Mouse (Mus musculus) frontal cortex, postnatal 25 days (tissue): Measurements from ENCODE around the gene Apobec1.
"Not testable (repeated sequence)": the region's sequence is repeated elsewhere in the genome, so short reads cannot be mapped to it uniquely, and the experiment has no call there.

Source experiments
- DNase-seq, 2 experiments: peaks; one replicate each; pipeline ENCODE4 v3.0.0; 2022; ENCODE audit warnings: low spot score in 2 of 2

Apobec1 gene

DNA sequence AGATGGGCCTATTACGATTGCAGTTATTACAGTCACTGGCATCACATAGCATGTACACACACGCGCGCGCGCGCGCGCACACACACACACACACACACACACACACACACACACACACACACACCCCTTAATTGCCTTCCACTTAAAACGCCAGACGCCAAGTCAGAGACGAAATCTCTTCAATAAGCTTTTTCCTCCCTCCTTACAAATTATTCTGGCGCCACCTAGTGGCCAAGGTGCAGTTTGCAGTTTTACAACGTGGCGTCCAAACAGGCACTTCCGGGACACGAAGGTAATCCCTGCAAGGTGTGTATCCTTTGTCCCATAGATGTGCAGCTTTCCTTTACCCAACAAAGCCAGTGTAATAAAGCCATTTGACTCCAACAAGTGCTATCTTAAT, 41.8 kb downstream of the Apobec1 start:
- DNase-seq = peak; percentile 38 to 58

DNA sequence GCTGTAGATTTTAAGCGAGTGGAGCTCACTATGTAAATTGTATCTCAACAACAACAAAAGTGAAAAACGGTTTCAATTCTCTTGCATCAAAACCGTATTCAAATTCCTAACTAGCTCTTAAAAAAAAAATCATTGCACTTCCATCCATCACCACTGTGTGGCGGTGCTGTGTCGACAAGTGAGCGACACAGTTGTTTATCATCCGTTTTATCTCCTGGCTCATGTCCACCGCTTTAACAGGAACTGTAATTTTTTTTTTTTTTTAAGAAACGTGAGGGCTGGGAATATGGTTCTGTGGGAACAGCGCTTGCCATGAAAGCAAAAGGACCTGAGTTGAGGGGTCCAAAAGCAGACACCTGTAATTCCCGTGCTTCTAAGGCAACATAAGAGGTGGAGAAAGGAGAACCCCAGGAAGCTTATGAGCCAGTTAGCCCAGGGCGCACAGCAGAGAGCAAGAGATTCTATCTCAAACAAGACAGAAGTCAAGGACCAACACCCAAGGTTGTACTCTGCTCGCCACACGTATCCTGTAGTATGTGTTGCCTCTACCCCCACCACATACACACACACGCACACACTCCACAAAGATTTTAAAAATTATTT, 45.2 kb downstream of the Apobec1 start:
- DNase-seq = peak; percentile 60 to 69

- DNase-seq = no peak
Measured at GRCm38 (mm10) chr6:122555266-122555665, 47.0 kb downstream of the Apobec1 start.

- no peak for DNase-seq
Measured at GRCm38 (mm10) chr6:122554102-122554501, 48.1 kb downstream of the Apobec1 start.

GRCm38 (mm10) chr6:122553606-122554005, 48.6 kb downstream of the Apobec1 start, which contains the start of gene Aicda:
Aicda (plus strand) TSS chr6:122553801.
- no peak for DNase-seq

GRCm38 (mm10) chr6:122545948-122546347, 56.3 kb downstream of the Apobec1 start:
- DNase-seq = no peak

- no peak for DNase-seq
Measured at GRCm38 (mm10) chr6:122545289-122545882, 56.9 kb downstream of the Apobec1 start.

DNA sequence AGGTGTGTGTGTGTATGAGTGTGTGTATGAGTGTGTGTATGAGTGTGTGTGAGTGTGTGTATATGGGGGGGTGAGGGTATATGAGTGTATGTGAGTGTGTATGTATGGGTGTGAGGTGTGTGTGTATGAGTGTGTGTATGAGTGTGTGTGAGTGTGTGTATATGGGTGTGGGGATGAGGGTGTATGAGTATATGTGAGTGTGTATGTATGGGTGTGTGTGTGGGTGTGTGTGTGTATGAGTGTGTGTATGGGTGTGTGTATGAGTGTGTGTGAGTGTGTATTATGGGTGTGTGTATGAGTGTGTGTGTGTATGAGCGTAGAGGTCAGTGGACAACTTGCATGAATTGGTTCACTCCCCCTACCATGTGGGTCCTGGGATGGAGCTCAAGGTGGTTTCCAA, 57.6 kb downstream of the Apobec1 start:
- DNase-seq = no peak

- DNase-seq = no peak
Measured at GRCm38 (mm10) chr6:122543574-122543973, 58.7 kb downstream of the Apobec1 start.

DNA sequence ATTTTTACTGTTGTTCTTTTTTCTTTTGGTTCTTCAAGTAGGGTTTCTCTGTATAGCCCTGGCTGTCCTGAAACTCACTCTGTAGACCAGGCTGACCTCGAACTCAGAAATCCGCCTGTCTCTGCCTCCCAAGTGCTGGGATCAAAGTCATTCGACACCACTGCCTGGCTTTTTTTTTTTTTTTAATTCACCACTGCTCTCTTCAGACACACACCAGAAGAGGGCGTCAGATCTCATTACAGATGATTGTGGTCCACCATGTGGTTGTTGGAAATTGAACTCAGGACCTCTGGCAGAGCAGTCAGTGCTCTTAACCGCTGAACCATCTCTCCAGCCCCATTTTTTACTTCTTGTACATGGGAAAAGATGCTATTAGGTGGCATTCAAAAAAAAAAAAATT, 59.8 kb downstream of the Apobec1 start:
- DNase-seq = not testable (repeated sequence)

GRCm38 (mm10) chr6:122539564-122539963, 62.7 kb downstream of the Apobec1 start:
- DNase-seq = no peak

DNA sequence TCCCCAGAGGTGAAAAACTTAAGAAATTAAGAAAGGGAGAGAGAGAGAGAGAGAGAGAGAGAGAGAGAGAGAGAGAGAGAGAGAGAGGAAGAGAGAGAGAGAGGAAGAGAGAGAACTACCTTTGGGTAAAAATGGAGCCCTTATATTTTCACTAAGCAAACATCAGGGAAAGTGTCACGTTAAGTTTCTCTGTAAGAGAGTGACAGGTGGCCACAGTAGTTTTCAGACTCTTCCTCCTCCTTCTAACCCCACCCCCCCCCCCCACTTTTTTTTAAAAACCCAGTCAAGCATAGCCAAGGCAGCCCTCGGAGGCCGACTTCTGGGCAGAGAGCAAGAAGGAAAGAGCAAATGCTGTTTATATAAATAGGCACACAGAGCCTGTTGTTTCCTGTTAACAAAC, 68.2 kb downstream of the Apobec1 start:
- no peak for DNase-seq

DNA sequence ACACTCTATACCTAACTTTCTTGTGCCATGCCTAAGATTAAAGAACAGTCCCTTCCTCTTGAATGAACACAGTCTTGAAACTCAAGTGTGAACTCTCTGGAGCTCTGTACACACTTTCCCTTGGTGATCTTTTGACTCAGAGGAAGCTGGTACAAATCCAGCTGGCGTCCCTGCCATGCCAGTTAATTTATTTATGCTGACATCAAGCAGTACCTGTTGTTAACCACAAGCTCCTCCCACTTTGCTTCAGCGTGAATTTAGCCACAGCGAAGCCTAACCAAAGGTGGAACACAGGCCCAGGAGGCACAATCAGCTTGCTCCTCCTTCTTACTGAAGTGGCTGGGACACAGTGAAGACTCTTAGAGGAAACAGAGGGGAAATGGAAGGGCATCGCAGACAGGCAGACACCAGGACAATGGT, 69.4 kb downstream of the Apobec1 start:
- no peak for DNase-seq

DNA sequence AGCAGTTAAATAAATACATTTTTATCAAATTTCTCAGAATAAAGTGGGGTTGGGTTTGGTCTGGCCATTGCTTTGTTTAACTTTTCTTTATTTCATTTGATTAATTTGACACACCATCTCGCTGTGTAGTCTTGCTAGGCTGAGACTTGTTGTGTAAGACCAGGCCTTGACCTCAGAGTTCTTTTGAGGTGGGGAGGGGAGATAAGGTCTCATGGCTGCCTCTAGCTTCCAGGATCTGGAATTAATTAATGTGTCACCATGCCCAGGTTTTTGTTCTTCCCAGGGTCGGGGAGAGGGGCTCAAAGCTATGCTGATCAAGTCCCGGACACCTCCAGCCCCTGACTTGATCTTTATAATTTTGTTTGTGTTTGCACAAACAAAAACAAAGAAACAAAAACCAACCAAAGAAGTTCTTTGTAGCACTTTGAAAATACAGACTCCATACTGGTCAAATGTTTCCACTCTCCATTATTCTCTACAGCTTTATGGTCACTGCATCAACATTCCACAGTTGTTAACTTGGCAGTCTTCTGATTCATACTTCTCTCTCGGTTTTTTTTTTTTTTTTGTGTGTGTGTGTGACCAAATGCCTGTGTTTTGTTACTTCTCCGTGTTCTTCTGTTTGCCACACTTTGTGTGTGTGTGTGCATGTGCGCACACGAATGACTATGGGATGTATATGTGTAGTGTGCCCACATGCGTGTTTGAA, 70.6 kb downstream of the Apobec1 start:
- DNase-seq = no peak

GRCm38 (mm10) chr6:122528136-122528535, 74.1 kb downstream of the Apobec1 start:
- DNase-seq = no peak
